Mouse (Mus musculus) midbrain, embryonic 10.5 days (tissue): ENCODE measurements around the gene Olfr768. TPM values are rescaled to one million over a fixed set of nuclear protein-coding genes. Genes with fewer than 3 reads are reported as not detected.
"Not testable (repeated sequence)": the region's sequence is repeated elsewhere in the genome, so short reads cannot be mapped to it uniquely, and the experiment has no call there.

Source experiments
- DNase-seq: peaks from one replicate; pipeline ENCODE4 v3.0.0-alpha.2; 2017; ENCODE audit warnings: low spot score
- H3K27ac ChIP-seq: fragments of 300-500 bp; sonication (generic); replicated peaks from 2 replicates; pipeline ENCODE4 v1.5.1; 2016; ENCODE audit warnings: mild to moderate bottlenecking
- H3K27me3 ChIP-seq: fragments of 300-500 bp; sonication (generic); 2 replicates; pipeline ENCODE4 v1.6.1; 2016; ENCODE audit warnings: low read depth, mild to moderate bottlenecking; ENCODE audit not compliant: poor library complexity, severe bottlenecking
- H3K36me3 ChIP-seq: fragments of 300-500 bp; sonication (generic); 2 replicates; pipeline ENCODE4 v1.6.1; 2016; ENCODE audit warnings: mild to moderate bottlenecking, moderate library complexity
- H3K4me1 ChIP-seq: fragments of 300-500 bp; sonication (generic); 2 replicates; pipeline ENCODE4 v1.6.1; 2016
- H3K4me3 ChIP-seq: fragments of 300-500 bp; sonication (generic); 2 replicates; pipeline ENCODE4 v1.5.1; 2016; ENCODE audit warnings: mild to moderate bottlenecking, moderate library complexity
- H3K9me3 ChIP-seq: fragments of 300-500 bp; sonication (generic); replicated peaks from 2 replicates; pipeline ENCODE4 v1.6.1; 2016; ENCODE audit warnings: mild to moderate bottlenecking
- WGBS: fragments of 180-500 bp; shearing (Covaris S2); methylation state at CpG from one replicate; pipeline ENCODE4 v1.1.7; 2016; 5-methylcytosine and 5-hydroxymethylcytosine counted together
- polyA plus RNA-seq: library from polyadenylated mRNA; unstranded; fragments of >200 nt; fragmentation: Nextera tagmentation; extraction: Ambion mirVana; gene quantifications from 2 replicates; pipeline ENCODE4 v1.2.1, GENCODE M21; 2016

Gene Olfr768
- not detected in 2 replicates for polyA plus RNA-seq

DNA sequence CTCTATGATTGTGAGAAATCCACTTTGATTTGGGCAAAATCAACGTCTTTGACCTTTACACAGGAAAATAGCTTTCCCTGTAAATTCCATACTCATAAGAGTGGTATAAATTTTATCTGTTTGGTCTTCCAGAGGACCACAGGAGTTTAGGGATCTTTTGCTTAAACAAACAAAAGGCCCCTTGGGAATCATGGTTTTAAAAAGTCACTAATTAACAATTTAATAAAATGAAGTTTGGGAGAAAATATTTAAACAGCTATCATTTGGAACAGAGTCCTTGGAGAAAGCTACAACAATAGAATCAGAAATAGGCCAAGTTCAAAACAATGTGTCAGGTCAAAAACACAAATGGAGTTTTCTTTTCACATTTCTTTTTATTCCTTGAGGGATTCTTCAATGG is at the start of gene Olfr768:
Olfr768 (minus strand) TSS at position 101 of the 400 bp plus-strand sequence.
- no peaks in the 10 kb centered on the region for H3K9me3 ChIP-seq
- H3K36me3 ChIP-seq = no peaks in the 10 kb centered on the region
- H3K4me1 ChIP-seq = no peaks in the 10 kb centered on the region
- H3K27ac ChIP-seq = no peak within 1 kb of the TSS
- no peak for DNase-seq
- no peak within 1 kb of the TSS for H3K4me3 ChIP-seq
- no peaks in the 10 kb centered on the region for H3K27me3 ChIP-seq
- 91% methylated on average over 1 of the region's 1 CpGs for WGBS

- Histone ChIP-seq H3K4me1 (no peaks in the 10 kb centered on the region), H3K9me3 (no peaks in the 10 kb centered on the region), H3K4me3 (no peak within 1 kb of the TSS), H3K36me3 (no peaks in the 10 kb centered on the region), H3K27ac (no peak within 1 kb of the TSS), H3K27me3 (no peaks in the 10 kb centered on the region)
- WGBS = 91% methylated on average over 2 of the region's 2 CpGs
- no peak for DNase-seq
Measured at GRCm38 (mm10) chr10:129138898-129139297, 39.7 kb upstream of the Olfr768 start, which contains the start of gene Olfr770. TSS of gene Olfr770 (minus strand) at chr10:129138998.

DNA sequence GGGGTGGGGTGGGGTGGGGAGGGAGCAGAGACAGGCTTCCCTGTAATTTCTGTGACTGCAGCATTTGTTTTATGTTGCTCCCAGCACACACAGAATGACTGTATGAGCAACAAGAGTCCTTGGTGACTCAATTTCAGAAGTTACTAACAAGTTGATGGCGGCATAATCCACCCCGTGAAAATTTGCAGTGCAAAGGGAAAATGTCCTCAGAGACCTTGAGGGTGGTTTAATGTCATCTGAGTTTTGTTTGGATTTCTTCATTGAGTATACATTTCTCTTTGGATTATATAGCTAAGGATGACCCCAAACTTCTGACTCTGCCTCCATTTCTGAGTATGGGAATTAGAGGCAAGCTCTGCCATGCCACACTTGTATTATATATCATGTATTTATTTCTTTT is 18.6 kb upstream of the Olfr768 start, which contains the start of gene Olfr769:
Olfr769 (minus strand) TSS at position 101 of the 400 bp plus-strand sequence.
- no peaks in the 10 kb centered on the region for H3K4me1 ChIP-seq
- no peaks in the 10 kb centered on the region for H3K27me3 ChIP-seq
- no peaks in the 10 kb centered on the region for H3K36me3 ChIP-seq
- WGBS = 90% methylated on average over 2 of the region's 2 CpGs
- no peak within 1 kb of the TSS for H3K27ac ChIP-seq
- no peaks in the 10 kb centered on the region for H3K9me3 ChIP-seq
- no peak within 1 kb of the TSS for H3K4me3 ChIP-seq
- DNase-seq = no peak

DNA sequence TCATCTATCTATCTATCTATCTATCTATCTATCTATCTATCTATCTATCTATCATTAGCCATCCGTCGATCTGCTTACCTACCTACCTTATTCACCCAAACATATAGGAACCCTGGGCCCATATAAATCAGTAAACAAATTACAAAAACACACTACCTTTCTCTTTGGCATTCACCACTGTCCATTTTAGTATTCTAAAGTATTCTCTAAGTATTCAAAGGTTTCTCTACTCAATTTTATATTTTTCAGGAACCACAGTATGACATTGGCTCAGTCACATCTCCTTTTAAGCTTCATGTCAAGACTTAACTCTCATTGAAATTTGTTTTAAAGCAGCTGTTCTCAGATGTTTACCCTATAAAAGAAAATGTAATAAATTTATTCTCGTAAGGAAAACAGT is 16.0 kb upstream of the Olfr768 start:
- 93% methylated on average over 3 of the region's 3 CpGs for WGBS
- DNase-seq = no peak
- Histone ChIP-seq H3K4me1 (no peaks in the 10 kb centered on the region), H3K27ac (no peak overlapping the region), H3K27me3 (no peaks in the 10 kb centered on the region), H3K36me3 (no peaks in the 10 kb centered on the region), H3K4me3 (no peak overlapping the region), H3K9me3 (no peaks in the 10 kb centered on the region)

DNA sequence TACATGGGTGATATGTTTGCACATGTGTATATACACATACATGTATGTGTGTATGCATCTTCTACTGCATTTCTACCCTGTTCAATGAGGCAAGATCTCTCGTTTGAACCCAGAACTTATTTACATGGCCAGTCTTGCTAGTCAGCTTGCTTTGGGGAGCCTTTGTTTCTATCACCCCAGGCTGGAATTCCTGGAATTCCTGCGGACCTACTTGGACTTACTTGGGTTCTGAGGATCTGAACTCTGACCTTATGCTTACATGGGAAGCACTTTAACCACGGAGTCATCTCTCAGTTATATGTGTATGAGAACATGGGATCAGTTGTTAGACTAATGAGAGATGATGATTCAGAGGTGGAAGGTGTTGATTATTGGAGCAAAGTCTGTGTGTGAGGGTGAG is 2.1 kb upstream of the Olfr768 start:
- no peak for DNase-seq
- 44% methylated on average over 3 of the region's 3 CpGs for WGBS

DNA sequence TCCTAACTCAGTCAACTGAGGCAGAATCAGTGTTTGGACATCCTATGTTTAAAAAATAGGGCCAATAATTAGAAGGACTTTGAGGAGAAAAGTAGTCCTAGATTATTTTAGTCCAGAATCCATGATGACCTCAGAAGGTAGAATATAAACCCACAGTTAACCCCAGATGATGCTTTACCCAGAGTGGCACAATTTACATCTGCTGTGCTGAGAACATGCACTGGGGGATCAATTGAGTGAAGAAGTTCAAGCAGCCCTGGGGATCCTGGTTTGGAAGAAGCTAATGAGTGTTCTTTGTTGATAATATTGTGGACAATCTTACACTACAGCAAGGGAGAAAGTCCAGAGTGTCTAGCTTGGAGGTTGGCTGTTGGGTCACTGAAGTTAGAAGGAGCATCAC is 16.4 kb downstream of the Olfr768 start, which contains the start of gene Olfr767:
Olfr767 (minus strand) TSS at position 101 of the 400 bp plus-strand sequence.
- H3K27me3 ChIP-seq, DNase-seq, H3K4me3 ChIP-seq, H3K9me3 ChIP-seq, H3K27ac ChIP-seq, H3K4me1 ChIP-seq, H3K36me3 ChIP-seq: not testable (repeated sequence)

More for the DNA sequence above, 2.1 kb upstream of the Olfr768 start:
- no peak overlapping the region for H3K4me3 ChIP-seq
- no peaks in the 10 kb centered on the region for H3K9me3 ChIP-seq
- no peaks in the 10 kb centered on the region for H3K4me1 ChIP-seq
- H3K36me3 ChIP-seq = no peaks in the 10 kb centered on the region
- H3K27me3 ChIP-seq = no peaks in the 10 kb centered on the region
- no peak overlapping the region for H3K27ac ChIP-seq

DNA sequence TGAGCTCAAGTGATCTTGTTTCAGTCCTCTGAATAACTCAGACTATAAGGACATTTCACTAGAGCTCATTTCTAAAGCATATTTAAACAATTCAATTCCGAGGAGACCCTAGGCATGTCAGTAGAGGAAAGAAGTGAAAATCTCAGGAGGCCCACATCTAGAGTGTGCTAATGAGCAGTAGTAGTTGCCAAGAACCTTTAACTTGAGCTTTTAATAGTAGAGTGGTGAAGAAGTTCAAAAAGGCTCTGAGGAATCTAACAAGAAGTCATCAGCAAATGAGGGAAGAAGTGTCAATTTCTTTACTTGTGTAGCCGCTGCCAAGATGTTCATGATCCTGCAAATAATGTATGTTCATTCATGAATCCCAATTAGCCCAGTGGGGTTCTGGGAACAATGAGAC is 30.3 kb downstream of the Olfr768 start, which contains the start of gene Olfr766-ps1:
Olfr766-ps1 (minus strand) TSS at position 101 of the 400 bp plus-strand sequence.
- Histone ChIP-seq H3K4me3 (no peak within 1 kb of the TSS), H3K27ac (no peak within 1 kb of the TSS), H3K36me3 (no peaks in the 10 kb centered on the region), H3K4me1 (no peaks in the 10 kb centered on the region), H3K27me3 (no peaks in the 10 kb centered on the region), H3K9me3 (0 out of 2 replicates have a peak, but pooled peaks cover 2% of the 10 kb centered on the region)
- WGBS = 88% methylated on average over 2 of the region's 2 CpGs
- DNase-seq = no peak

DNA sequence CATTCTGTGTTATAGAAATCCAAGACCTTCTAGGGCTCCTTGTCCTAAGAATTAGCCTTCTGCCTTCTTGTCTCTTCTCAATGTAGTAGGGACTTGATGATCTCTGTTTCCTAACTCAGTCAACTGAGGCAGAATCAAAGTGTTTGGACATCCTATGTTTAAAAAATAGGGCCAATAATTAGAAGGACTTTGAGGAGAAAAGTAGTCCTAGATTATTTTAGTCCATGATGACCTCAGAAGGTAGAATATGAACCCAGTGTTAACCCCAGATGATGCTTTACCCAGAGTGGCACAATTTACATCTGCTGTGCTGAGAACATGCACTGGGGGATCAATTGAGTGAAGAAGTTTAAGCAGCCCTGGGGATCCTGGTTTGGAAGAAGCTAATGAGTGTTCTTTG is 49.3 kb downstream of the Olfr768 start, which contains the start of gene Olfr765:
Olfr765 (minus strand) TSS at position 101 of the 400 bp plus-strand sequence.
- not testable (repeated sequence) for H3K36me3 ChIP-seq, H3K27me3 ChIP-seq, H3K9me3 ChIP-seq, H3K4me1 ChIP-seq, DNase-seq, H3K27ac ChIP-seq, H3K4me3 ChIP-seq

Other genes starting within 250 kb of the Olfr768 start
- gene Gdf11, start 207.7 kb downstream of the Olfr768 start, polyA plus RNA-seq = 9.5 and 10.5 TPM in 2 replicates
- 195 and 196 TPM in 2 replicates for gene Cd63, start 198.4 kb downstream of the Olfr768 start, polyA plus RNA-seq
- 13.3 and 14.9 TPM in 2 replicates for gene Rdh5, start 176.5 kb downstream of the Olfr768 start, polyA plus RNA-seq
- gene Bloc1s1, start 175.3 kb downstream of the Olfr768 start, polyA plus RNA-seq = 216 and 236 TPM in 2 replicates
- 1.7 and 1.9 TPM in 2 replicates for gene Itga7, start 165.6 kb downstream of the Olfr768 start, polyA plus RNA-seq
- gene Mettl7b, start 138.4 kb downstream of the Olfr768 start, polyA plus RNA-seq = not detected in 2 replicates
- gene Olfr9, start 109.9 kb downstream of the Olfr768 start, polyA plus RNA-seq = not detected in 2 replicates
- gene Olfr763, start 88.6 kb downstream of the Olfr768 start, polyA plus RNA-seq = not detected in 2 replicates
- not detected in 2 replicates for gene Olfr764-ps1, start 59.5 kb downstream of the Olfr768 start, polyA plus RNA-seq
- not detected in 2 replicates for gene Olfr765, start 49.4 kb downstream of the Olfr768 start, polyA plus RNA-seq
- not detected in 2 replicates for gene Olfr766-ps1, start 30.4 kb downstream of the Olfr768 start, polyA plus RNA-seq
- not detected in 2 replicates for gene Olfr767, start 16.5 kb downstream of the Olfr768 start, polyA plus RNA-seq
- not detected in 2 replicates for gene Olfr769, start 18.5 kb upstream of the Olfr768 start, polyA plus RNA-seq
- not detected in 2 replicates for gene Olfr770, start 39.6 kb upstream of the Olfr768 start, polyA plus RNA-seq
- gene Olfr771, start 65.4 kb upstream of the Olfr768 start, polyA plus RNA-seq = not detected in 2 replicates
- not detected in 2 replicates for gene Olfr772, start 78.5 kb upstream of the Olfr768 start, polyA plus RNA-seq
- gene Olfr773, start 88.0 kb upstream of the Olfr768 start, polyA plus RNA-seq = not detected in 2 replicates
- not detected in 2 replicates for gene Olfr774, start 136.8 kb upstream of the Olfr768 start, polyA plus RNA-seq
- not detected in 2 replicates for gene Olfr775, start 149.0 kb upstream of the Olfr768 start, polyA plus RNA-seq
- gene Olfr776, start 159.8 kb upstream of the Olfr768 start, polyA plus RNA-seq = not detected in 2 replicates
- gene Olfr777, start 172.1 kb upstream of the Olfr768 start, polyA plus RNA-seq = not detected in 2 replicates
- not detected in 2 replicates for gene Olfr780, start 218.7 kb upstream of the Olfr768 start, polyA plus RNA-seq
- gene Olfr781, start 229.5 kb upstream of the Olfr768 start, polyA plus RNA-seq = not detected in 2 replicates
- not detected in 2 replicates for gene Olfr782, start 249.5 kb upstream of the Olfr768 start, polyA plus RNA-seq